Mouse (Mus musculus): ENCODE measurements around the gene Slc30a6.
A peak's percentile ranks its signal among the peaks of the same experiment; 100 is the strongest.
"Not testable (repeated sequence)": the region's sequence is repeated elsewhere in the genome, so short reads cannot be mapped to it uniquely, and the experiment has no call there.

Slc30a6 gene

GRCm38 (mm10) chr17:74449776-74450175, 54.4 kb downstream of the Slc30a6 start:
- no peak for DNase-seq (ENCODE audit: low read depth)

DNA sequence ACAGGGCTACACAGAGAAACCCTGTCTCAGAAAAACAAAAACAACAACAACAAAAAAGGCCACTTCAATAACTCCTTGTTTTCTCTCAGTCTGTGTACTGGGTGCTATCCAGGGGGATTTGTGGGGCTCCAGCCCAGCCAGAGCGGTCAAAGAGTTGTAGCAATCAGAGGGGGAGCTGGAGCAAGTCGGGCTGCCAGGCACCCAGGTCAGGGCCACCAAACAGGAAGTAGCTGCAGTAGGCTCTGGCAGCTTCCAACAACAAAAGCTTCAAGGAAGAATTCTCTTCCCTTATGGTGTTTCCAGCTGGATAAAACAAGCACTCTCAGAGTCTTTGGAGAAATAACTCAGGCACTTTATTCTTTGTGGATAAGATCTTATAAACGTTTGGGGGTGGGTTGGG, 58.5 kb downstream of the Slc30a6 start:
- no peak for DNase-seq (ENCODE audit: low read depth)

- no peak for DNase-seq (ENCODE audit: low read depth)
Measured at GRCm38 (mm10) chr17:74454660-74455059, 59.3 kb downstream of the Slc30a6 start.

GRCm38 (mm10) chr17:74455426-74455825, 60.0 kb downstream of the Slc30a6 start:
- DNase-seq (ENCODE audit: low read depth): no peak

- DNase-seq (ENCODE audit: low read depth): no peak
Measured at GRCm38 (mm10) chr17:74456825-74457224, 61.4 kb downstream of the Slc30a6 start.

DNA sequence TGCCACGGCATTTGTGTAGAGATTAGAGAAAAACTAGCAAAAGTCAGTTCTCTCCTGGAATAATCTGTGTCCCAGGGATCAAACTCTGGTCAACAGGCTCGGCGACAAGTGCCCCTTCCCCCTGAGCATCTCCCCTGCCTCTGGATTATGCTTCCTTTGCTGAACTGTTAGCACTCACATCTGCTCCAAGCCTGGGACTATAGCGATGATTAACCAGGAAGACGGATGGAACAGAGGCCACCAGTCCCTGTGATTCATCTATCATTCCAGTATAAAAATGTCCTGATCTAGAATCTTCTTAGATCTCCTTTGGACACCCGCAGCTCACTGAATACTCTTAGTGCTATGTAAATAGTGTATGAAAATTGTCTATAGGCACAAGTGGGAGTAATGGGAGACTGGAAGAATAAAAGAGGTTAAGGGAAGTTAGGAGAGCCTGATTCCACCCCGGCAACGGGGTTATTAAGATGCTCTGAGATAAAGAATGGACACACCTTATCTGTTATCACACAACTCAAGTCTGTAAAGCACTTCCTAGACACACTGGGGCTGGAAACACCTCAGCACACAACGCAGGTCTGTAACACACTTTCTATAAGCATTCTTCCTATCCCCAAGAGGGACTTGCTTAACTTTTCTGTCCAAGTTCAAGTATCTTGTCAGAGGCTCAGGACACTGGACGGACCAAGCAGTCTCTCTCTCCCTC, 62.7 kb downstream of the Slc30a6 start:
- peak; percentile 4 for DNase-seq (ENCODE audit: low read depth)

GRCm38 (mm10) chr17:74458711-74459408, 63.5 kb downstream of the Slc30a6 start, which contains the start of gene Nlrc4:
Gene Nlrc4, minus strand, starts transcription at chr17:74459142.
- DNase-seq (ENCODE audit: low read depth): peak; percentile 33

- no peak for DNase-seq (ENCODE audit: low read depth)
Measured at GRCm38 (mm10) chr17:74463510-74463909, 68.1 kb downstream of the Slc30a6 start.

- DNase-seq (ENCODE audit: low read depth): not testable (repeated sequence)
Measured at GRCm38 (mm10) chr17:74467981-74468380, 72.6 kb downstream of the Slc30a6 start.

- not testable (repeated sequence) for DNase-seq (ENCODE audit: low read depth)
Measured at GRCm38 (mm10) chr17:74470133-74470532, 74.7 kb downstream of the Slc30a6 start.
